Mouse (Mus musculus): ENCODE data around the gene Ccdc92.
A peak's percentile ranks its signal among the peaks of the same experiment; 100 is the strongest.

Gene Ccdc92

GRCm38 (mm10) chr5:124860013-124860412, 2.2 kb downstream of the Ccdc92 start:
- DNase-seq (ENCODE audit: extremely low spot score, low spot score): peak; percentile 22

DNA sequence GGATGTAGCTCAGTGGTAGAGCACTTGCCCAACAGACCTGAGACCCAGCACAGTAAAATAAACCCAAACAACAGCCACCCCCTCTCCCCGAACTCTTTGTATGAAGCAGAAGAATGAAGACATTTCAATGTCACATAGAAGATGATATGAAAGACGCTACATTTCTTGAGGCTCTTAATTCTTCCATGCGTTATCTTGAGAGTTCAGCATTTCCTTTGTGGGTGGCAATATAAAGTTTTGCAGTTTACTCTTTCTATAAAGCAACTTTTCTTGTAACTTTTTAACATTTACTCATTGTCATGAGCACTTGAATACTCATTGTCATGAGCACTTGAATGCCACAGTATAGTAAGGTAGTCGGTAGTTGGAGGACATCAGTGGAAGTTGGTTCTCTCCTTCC, 8.0 kb downstream of the Ccdc92 start:
- no peak for DNase-seq (ENCODE audit: extremely low spot score, low spot score)

DNA sequence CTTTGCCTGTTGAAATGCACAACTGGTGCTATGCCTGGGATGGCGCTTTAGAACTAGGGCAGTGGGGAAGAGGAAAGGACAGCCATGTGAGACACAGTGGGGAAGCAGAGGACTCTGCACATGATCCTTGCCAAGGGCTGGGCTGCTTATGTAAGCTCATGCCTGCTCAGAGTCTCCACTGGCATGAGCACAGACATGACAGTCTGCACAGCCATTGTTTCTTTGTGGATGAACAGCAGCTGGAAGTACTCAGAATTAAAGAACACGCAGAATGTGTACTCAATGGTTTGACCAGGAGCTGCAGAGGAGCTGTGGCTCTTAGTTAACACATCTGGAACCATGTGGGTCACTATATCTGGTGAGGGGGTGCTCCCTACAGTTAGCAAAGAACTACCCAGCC, 9.1 kb downstream of the Ccdc92 start:
- DNase-seq (ENCODE audit: extremely low spot score, low spot score): no peak

DNA sequence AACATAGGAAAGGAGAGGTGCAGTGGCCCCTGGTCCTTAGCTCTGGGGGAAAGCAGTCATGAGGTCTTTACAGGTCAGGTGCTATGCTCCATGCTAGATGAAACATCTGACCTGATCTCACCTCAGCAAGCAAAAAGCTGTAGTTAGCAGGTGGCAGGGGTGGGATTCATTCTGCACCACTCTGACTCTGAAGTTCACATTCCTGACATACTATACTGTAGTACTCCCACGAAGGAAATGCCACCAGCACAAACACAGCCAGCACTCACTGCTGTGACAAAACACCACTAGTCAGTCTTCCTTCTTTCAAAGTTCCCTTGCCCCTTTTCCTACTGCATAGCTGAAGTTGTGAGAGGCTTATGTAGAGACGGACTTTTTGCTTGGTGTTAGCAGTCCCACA, 9.9 kb downstream of the Ccdc92 start:
- no peak for DNase-seq (ENCODE audit: extremely low spot score, low spot score)

DNA sequence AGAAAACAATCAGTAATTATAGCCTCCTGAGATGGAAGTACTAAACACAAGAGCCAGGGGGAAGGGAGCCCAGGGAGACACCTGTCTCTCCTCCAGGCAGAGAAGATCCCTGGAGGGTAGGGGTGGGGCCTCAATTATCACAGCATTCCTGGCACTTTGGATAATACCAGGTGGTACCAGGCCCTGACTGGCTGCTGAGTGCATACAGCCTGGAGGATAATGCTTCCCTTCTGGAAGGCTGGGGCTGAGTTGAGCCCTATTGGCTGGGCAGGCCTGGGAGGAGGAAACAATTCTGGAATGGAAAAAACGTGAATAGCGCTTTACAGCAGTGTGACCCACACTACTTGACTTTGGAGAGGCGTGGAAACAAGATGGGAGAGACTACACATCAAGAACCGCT, 10.7 kb downstream of the Ccdc92 start:
- no peak for DNase-seq (ENCODE audit: extremely low spot score, low spot score)

DNA sequence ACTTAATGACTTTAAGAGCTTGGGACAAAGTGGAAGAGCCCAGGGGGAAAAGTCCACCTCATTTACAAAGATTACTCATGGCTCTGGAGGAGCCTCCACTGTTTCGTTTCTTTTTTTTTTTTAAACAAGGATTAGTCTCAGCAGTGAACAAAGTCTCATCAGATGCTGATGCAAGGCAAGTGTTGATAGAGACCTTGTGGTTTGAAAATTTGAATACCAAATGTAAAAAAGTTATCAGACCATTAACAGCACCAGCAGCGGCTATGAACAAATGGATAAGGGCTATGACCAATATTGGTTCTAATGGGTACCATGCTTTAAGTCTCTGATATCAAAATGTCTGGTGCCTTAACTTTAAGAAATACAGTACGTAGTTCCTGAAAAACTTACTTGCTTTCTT, 13.2 kb downstream of the Ccdc92 start:
- DNase-seq (ENCODE audit: extremely low spot score, low spot score): no peak

DNA sequence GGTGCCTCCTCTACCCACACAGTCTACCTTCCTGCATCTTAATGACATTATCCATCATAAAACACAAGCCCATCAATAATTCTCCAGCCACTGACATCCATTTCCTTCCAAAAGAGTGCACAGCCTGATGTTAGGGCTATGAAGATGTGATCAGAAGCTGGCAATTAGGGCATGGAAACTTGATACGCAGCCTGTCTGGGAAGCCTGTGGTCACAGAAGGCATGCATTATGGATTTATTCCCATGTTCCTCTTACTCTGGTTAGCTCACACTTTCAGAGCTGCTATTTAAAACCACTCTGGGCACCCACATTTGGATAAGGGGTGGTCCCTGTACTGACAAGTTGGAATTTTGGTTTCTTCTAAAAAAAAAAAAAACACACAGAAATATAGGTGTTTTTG, 15.2 kb downstream of the Ccdc92 start:
- DNase-seq (ENCODE audit: extremely low spot score, low spot score): no peak

GRCm38 (mm10) chr5:124844929-124845328, 17.3 kb downstream of the Ccdc92 start:
- DNase-seq (ENCODE audit: extremely low spot score, low spot score): no peak

DNA sequence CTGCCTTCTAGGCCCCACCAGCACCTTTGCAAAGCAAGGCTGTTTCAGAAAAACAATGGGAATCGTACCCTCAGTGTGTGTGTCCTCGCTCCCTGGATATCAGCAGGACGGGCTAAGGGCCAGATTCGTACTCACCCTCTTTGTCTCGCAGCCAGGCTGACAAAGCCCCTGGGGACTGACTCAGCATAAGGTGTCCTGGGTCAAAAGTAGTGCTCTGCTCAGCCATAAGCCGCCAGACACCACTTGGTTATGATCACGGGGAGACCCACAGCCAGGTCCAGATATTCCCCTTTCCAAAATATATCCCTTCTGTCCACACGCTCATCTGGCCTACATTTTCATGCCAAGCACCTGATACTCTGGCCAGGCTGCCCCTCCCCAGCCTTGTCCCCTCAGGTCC, 18.8 kb downstream of the Ccdc92 start:
- DNase-seq (ENCODE audit: extremely low spot score, low spot score): no peak

GRCm38 (mm10) chr5:124840669-124841068, 21.6 kb downstream of the Ccdc92 start:
- DNase-seq (ENCODE audit: extremely low spot score, low spot score): no peak

GRCm38 (mm10) chr5:124840202-124840601, 22.0 kb downstream of the Ccdc92 start:
- DNase-seq (ENCODE audit: extremely low spot score, low spot score): no peak

DNA sequence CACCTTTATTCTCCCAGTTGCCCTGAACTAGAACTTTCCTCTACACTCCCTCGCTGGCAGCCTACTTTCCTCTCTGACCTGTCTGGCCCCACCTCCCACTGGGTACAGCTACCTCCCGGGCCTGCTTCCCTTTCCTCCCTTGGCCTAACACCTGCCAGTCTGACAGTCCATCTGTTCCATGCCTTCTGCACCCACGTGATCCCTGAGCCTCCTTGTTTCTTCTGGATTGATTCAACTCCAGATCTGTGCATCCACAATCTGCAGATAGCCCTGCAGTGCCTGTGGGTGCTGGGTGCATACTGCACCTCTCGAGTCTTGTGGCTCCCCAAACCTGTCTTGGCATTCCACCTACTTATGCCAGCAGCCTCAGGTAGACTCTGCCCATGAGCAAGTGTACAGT, 25.6 kb downstream of the Ccdc92 start:
- DNase-seq (ENCODE audit: extremely low spot score, low spot score): no peak

DNA sequence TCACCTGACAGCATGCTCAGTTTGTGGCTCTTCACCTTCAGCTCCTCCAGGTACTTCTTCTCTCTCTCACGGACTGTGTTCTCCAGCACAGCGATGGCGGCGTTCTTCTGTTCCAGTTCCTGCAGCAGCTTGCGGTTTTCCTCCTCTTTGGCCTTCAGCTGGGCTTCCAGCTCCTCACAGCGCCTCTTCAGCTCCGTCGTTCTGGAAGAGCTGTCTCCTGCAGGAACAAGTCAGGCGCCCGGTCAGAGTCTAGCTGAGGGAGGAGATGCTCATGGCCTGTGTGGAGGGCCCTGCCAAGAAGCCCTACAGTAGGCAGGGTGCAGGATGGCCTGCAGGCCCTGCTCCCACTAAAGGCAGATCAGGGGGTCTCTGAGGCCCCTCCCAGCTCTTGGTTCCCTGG, 26.1 kb downstream of the Ccdc92 start:
- DNase-seq (ENCODE audit: extremely low spot score, low spot score): no peak

DNA sequence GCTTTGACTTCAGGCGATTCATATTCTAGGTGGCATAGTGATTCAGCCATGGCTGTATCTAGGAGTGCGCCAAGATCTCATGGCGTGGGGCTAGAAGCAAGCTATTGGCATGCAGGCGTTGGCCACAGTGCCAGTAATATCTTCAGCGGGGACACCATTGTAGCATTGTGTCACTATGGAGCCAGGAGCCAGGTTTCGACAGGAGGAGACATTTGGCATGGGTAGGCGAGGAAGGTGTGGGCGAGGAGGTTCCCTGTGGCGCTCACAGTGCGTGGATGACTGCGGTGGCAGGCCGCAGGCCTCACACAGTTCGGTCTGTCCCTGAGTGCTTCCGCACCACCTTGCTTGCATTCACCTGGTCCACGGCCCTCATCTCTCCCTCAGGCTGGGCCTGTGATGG, 27.0 kb downstream of the Ccdc92 start:
- DNase-seq (ENCODE audit: extremely low spot score, low spot score): no peak

DNA sequence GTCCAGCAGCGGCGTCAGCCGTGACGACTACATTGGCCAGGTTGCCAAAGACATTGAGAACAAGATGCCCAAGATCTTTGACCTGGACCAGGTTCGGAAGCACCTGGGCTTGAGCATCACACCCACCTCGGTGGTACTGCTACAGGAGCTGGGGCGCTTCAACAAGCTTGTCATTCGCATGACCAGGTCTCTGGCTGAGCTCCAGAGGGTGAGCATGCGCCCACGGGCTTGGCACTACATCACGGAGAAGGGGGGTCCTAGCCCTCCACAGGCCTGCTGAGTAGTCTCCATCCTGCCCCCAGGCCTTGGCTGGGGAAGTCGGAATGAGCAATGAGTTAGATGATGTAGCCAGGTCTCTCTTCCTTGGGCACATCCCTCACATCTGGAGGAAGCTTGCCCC, 31.9 kb downstream of the Ccdc92 start:
- DNase-seq (ENCODE audit: extremely low spot score, low spot score): no peak

GRCm38 (mm10) chr5:124822128-124822894, 39.9 kb downstream of the Ccdc92 start:
- no peak for DNase-seq (ENCODE audit: extremely low spot score, low spot score)

DNA sequence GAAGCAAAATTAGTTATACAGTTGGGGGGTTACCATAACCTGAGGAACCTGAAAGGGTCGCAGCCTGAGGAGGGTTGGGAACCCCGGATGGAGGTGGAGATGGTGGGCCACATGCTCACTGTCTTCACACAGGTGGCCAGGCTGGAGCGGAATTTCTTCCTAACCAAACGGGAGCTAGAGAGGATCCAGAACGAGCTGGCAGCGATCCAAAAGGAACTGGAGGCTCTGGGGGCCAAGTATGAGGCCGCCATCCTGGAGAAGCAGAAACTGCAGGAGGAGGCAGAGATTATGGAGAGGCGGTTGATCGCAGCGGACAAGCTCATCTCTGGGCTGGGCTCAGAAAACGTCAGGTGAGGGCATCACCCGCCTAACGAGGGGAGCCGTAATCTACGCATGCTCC, 45.2 kb downstream of the Ccdc92 start:
- no peak for DNase-seq (ENCODE audit: extremely low spot score, low spot score)

DNA sequence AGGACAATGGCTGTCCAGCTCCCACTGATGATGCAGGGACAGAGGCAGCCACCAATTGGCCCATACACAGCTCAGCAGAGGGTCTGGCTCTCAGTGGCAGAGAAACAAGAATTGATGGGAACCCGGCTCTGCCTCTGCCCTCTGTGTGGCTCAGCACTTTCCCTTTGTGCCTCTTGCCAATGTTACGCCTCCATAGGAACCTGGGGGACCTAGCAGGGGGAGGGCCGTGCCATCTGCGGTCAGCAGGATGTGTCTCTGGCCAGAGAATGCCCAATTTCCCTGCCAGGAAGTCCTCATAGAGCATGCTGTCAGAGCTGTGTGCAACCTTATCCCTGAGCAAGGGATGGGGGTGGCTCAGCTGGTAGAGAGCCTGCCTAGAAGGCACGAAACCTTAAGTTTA, 47.4 kb downstream of the Ccdc92 start:
- DNase-seq (ENCODE audit: extremely low spot score, low spot score): no peak

DNA sequence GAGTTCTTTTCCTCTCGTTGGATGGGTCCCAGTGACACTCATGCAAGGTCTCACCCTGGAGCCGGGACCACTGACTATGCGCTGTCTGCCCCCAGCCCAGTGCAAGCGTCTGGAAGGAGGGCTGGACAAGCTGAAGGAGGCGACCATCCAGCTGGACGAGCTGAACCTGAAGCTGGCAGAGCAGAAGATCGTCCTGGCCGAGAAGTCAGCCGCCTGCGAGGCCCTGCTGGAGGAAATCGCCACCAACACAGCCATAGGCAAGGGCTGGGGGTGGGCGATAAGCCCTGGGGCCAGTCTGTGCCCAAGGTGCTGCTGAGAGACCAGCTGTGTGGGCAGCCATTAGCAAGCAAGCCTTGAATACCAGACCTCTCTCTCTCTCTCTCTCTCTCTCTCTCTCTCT, 49.8 kb downstream of the Ccdc92 start:
- DNase-seq (ENCODE audit: extremely low spot score, low spot score): no peak

- no peak for DNase-seq (ENCODE audit: extremely low spot score, low spot score)
These were observed 52.4 kb downstream of the Ccdc92 start for GRCm38 (mm10) chr5:124809708-124810366.

DNA sequence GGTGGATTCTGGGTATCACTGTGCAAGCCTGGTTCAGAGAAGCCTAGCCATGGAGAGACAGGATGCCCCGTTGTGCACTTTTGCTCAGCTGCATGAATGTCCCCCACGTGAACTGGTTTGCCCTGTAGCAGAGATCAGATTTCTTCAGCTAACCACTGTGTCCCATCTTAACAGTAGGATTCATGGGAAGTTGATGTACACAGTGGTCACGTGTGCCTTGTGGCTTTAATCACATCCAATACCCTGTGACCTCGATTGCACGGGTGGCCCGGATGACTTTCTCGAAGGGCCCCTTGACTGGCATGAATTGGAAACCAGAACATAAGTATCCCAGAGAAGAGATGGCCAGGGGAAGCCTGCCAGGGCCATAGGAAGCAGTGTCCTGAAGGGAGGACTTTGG, 70.1 kb downstream of the Ccdc92 start:
- DNase-seq (ENCODE audit: extremely low spot score, low spot score): no peak

- DNase-seq (ENCODE audit: extremely low spot score, low spot score): no peak
These were observed 76.6 kb downstream of the Ccdc92 start for GRCm38 (mm10) chr5:124785650-124786049.
